8 mouse cellular contexts compared by ENCODE assay signal in the genomic region with DNA sequence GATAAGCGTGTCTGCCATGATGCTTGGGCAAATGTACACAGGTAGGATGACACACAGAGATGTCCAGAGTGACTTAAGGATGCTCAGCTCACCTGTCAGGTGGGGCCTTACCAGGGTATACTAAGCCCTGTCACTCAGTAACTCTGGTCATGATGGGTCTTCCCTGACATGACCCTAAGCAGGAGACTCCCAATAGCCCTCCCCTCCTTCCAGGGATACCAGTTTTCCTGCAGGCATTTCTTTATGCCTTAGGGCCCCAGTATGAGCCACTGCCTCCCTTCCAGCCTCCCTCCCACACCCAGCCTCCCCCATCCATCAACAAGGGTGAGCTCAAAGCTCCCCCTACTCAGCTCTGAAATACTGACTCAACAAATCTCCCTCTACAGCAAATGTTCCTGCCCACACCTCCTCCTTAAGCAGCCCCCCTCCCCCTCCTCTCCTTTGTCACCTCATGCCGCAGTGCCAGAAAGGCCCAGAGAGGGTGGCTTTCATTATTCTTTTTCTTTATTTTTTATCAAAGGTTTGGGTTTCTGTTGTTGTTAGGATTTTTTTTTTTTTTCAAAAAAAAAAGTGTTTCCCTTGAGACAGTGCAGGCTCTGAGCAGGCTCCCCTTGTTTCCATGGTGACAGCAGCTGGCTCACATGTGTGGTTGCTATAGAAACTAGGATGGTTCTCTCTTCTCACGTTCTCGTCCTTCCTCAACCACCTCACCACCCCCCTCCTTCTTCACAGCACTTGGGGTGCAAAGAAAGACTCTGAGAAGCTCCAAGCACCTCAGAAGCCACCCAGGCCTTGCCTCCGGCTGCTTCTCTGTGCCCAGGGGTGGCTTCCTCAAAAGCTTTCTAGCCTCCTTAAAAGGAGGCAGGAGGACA.
DNase-seq lines count a peak whose midpoint lies in the region; ATAC-seq and TF ChIP-seq lines count a peak whose summit lies in the region.

No protein-coding gene starts in this region.

- H3K9ac ChIP-seq in limb, embryonic 13.5 days: 0 out of 2 replicates have a peak overlapping the region, but pooled peaks have one; percentile 45
- H3K9ac ChIP-seq in liver, embryonic 11.5 days (ENCODE audit: low read depth, low read length): no peak overlapping the region

- TF ChIP-seq POLR2A in bone marrow, adult 2 months (IDR thresholded peaks at IDR 0.05; ENCODE audit: borderline replicate concordance, control insufficient read depth, low read depth, low read length): no peak

- no peaks in the 10 kb centered on the region for H3K9me3 ChIP-seq in limb, embryonic 13.5 days
- no peaks in the 10 kb centered on the region for H3K9me3 ChIP-seq in liver, embryonic 11.5 days (ENCODE audit: control insufficient read depth, low read length)

- H3K4me2 ChIP-seq in limb, embryonic 13.5 days (replicated peaks): peak overlapping the region; percentile 58
- no peak overlapping the region; the same call in 1 of the 2 replicates for H3K4me2 ChIP-seq in liver, embryonic 11.5 days

- intact Hi-C loops in gastrocnemius, postnatal 36 days (cut with DNase I): no loop called here

- H3K4me1 ChIP-seq in bone marrow, adult 2 months (ENCODE audit: control insufficient read depth, insufficient read depth, low read length): peaks cover 13% of the 10 kb centered on the region
- H3K4me1 ChIP-seq in limb, embryonic 13.5 days: peaks cover 89% of the 10 kb centered on the region
- peaks cover 37% of the 10 kb centered on the region for H3K4me1 ChIP-seq in liver, embryonic 11.5 days (replicated peaks; ENCODE audit: control insufficient read depth, insufficient read depth, low read length)

- peak; percentile 60 for ATAC-seq in frontal cortex, adult (ENCODE audit: low TSS enrichment)
- ATAC-seq in limb, embryonic 13.5 days (ENCODE audit: low FRiP score, low read depth): peak; percentile 59
- ATAC-seq in liver, embryonic 11.5 days (replicated peaks; ENCODE audit: low FRiP score): no peak

- H3K36me3 ChIP-seq in limb, embryonic 13.5 days: no peaks in the 10 kb centered on the region
- no peaks in the 10 kb centered on the region for H3K36me3 ChIP-seq in liver, embryonic 11.5 days (ENCODE audit: control insufficient read depth, insufficient read depth, low read length)

- H3K27me3 ChIP-seq in limb, embryonic 13.5 days: no peaks in the 10 kb centered on the region
- peaks cover 5% of the 10 kb centered on the region; the same call in 1 of the 2 replicates for H3K27me3 ChIP-seq in liver, embryonic 11.5 days (replicated peaks; ENCODE audit: control insufficient read depth, insufficient read depth, low read length)

- TF ChIP-seq CTCF in bone marrow, adult 2 months (IDR thresholded peaks at IDR 0.05; ENCODE audit: control insufficient read depth, insufficient read depth, low read length): no peak

- peak; percentile 76 to 78 for DNase-seq in layer of hippocampus, adult 8-10 months (ENCODE audit: low spot score in 2 of 2)
- no peak for DNase-seq in layer of hippocampus, adult 9-10 months (ENCODE audit: low spot score)
- DNase-seq in right cerebral cortex, postnatal 10 days (ENCODE audit: low spot score in 2 of 2): peak; percentile 87 to 97
- DNase-seq in gastrocnemius, postnatal 36 days: no peak
- no peak for DNase-seq in liver, embryonic 11.5 days (ENCODE audit: low spot score)

- H3K27ac ChIP-seq in bone marrow, adult 2 months (ENCODE audit: control insufficient read depth, insufficient read depth, low read depth, low read length, poor library complexity): peak overlapping the region; percentile 23; the same call in 1 of the 2 replicates
- peak overlapping the region; percentile 84 for H3K27ac ChIP-seq in limb, embryonic 13.5 days
- no peak overlapping the region for H3K27ac ChIP-seq in liver, embryonic 11.5 days (ENCODE audit: low read depth, low read length)

- 30% methylated on average over 5 of the region's 5 CpGs for WGBS in bone marrow, adult 2 months
- 12% methylated on average over 5 of the region's 5 CpGs for WGBS in limb, embryonic 13.5 days
- 31% methylated on average over 5 of the region's 5 CpGs for WGBS in liver, embryonic 11.5 days

- H3K4me3 ChIP-seq in bone marrow, adult 2 months (replicated peaks; ENCODE audit: control insufficient read depth, low read depth, low read length): no peak overlapping the region
- H3K4me3 ChIP-seq in limb, embryonic 13.5 days: no peak overlapping the region
- H3K4me3 ChIP-seq in liver, embryonic 11.5 days (ENCODE audit: low read depth, low read length): no peak overlapping the region

Comparison
In these comparisons a context has a peak if more than half of its experiments do, and no peak if none do; other contexts are left out.
1. DNase-seq: peak in layer of hippocampus, adult 8-10 months (2 of 2) and right cerebral cortex, postnatal 10 days (2 of 2); none in layer of hippocampus, adult 9-10 months (single experiment), gastrocnemius, postnatal 36 days (0 of 2) and liver, embryonic 11.5 days (single experiment).